Mouse (Mus musculus): ENCODE data around the gene Macrod2. TPM values are rescaled to one million over a fixed set of nuclear protein-coding genes. Genes with fewer than 3 reads are reported as not detected.
"Not testable (repeated sequence)": the region's sequence is repeated elsewhere in the genome, so short reads cannot be mapped to it uniquely, and the experiment has no call there.

Gene Macrod2
- polyA plus RNA-seq, 1 experiment from 2014 or later: 90.5 TPM

GRCm38 (mm10) chr2:140715822-140716221 lies 320.7 kb downstream of the Macrod2 start:
- Histone ChIP-seq H3K9me3 (no peaks in the 10 kb centered on the region), H3K4me1 (no peaks in the 10 kb centered on the region), H3K27ac (no peak overlapping the region), H3K36me3 (replicated peaks) (no peaks in the 10 kb centered on the region), H3K9ac (no peak overlapping the region), H3K4me3 (no peak overlapping the region), H3K4me2 (no peak overlapping the region), H3K27me3 (replicated peaks) (no peaks in the 10 kb centered on the region)
- WGBS: 87% methylated on average over 4 of the region's 4 CpGs
- no peak for ATAC-seq (replicated peaks)

- Histone ChIP-seq H3K4me2 (no peak overlapping the region), H3K27me3 (replicated peaks) (no peaks in the 10 kb centered on the region), H3K9ac (no peak overlapping the region), H3K27ac (no peak overlapping the region), H3K4me3 (no peak overlapping the region), H3K4me1 (no peaks in the 10 kb centered on the region), H3K9me3 (no peaks in the 10 kb centered on the region), H3K36me3 (replicated peaks) (no peaks in the 10 kb centered on the region)
- no peak for ATAC-seq (replicated peaks)
- 88% methylated on average over 9 of the region's 9 CpGs for WGBS
These were observed 322.3 kb downstream of the Macrod2 start for GRCm38 (mm10) chr2:140717407-140717806.

- Histone ChIP-seq H3K36me3 (replicated peaks) (no peaks in the 10 kb centered on the region), H3K4me2 (no peak overlapping the region), H3K27ac (no peak overlapping the region), H3K9ac (no peak overlapping the region), H3K4me1 (no peaks in the 10 kb centered on the region), H3K4me3 (no peak overlapping the region), H3K27me3 (replicated peaks) (no peaks in the 10 kb centered on the region), H3K9me3 (no peaks in the 10 kb centered on the region)
- no peak for ATAC-seq (replicated peaks)
- WGBS: 57% methylated on average over 6 of the region's 6 CpGs
These were observed 337.6 kb downstream of the Macrod2 start for GRCm38 (mm10) chr2:140732616-140733183.

- Histone ChIP-seq H3K4me3 (no peak overlapping the region), H3K36me3 (replicated peaks) (no peaks in the 10 kb centered on the region), H3K4me2 (no peak overlapping the region), H3K4me1 (no peaks in the 10 kb centered on the region), H3K27ac (no peak overlapping the region), H3K9me3 (no peaks in the 10 kb centered on the region), H3K27me3 (replicated peaks) (no peaks in the 10 kb centered on the region), H3K9ac (no peak overlapping the region)
- WGBS: 92% methylated on average over 5 of the region's 5 CpGs
- no peak for ATAC-seq (replicated peaks)
These were observed 345.4 kb downstream of the Macrod2 start for GRCm38 (mm10) chr2:140740511-140740910.

- H3K27ac ChIP-seq; H3K27me3 ChIP-seq (replicated peaks); ATAC-seq (replicated peaks); H3K4me3 ChIP-seq; H3K36me3 ChIP-seq (replicated peaks); H3K4me1 ChIP-seq; H3K4me2 ChIP-seq; H3K9ac ChIP-seq; H3K9me3 ChIP-seq: not testable (repeated sequence)
- 77% methylated on average over 2 of the region's 2 CpGs for WGBS
These were observed 347.8 kb downstream of the Macrod2 start for GRCm38 (mm10) chr2:140742954-140743353.

- no peak overlapping the region for H3K27ac ChIP-seq
- H3K4me1 ChIP-seq: no peaks in the 10 kb centered on the region
- no peak overlapping the region for H3K4me3 ChIP-seq
- 82% methylated on average over 2 of the region's 2 CpGs for WGBS
- H3K9ac ChIP-seq: no peak overlapping the region
- no peaks in the 10 kb centered on the region for H3K27me3 ChIP-seq (replicated peaks)
- ATAC-seq (replicated peaks): no peak
- no peaks in the 10 kb centered on the region for H3K9me3 ChIP-seq
- H3K36me3 ChIP-seq (replicated peaks): no peaks in the 10 kb centered on the region
- no peak overlapping the region for H3K4me2 ChIP-seq
These were observed 363.8 kb downstream of the Macrod2 start for GRCm38 (mm10) chr2:140758881-140759280.

GRCm38 (mm10) chr2:140759732-140760131 lies 364.6 kb downstream of the Macrod2 start:
- ATAC-seq (replicated peaks): no peak
- no peak overlapping the region for H3K27ac ChIP-seq
- H3K27me3 ChIP-seq (replicated peaks): no peaks in the 10 kb centered on the region
- H3K36me3 ChIP-seq (replicated peaks): no peaks in the 10 kb centered on the region
- H3K4me3 ChIP-seq: no peak overlapping the region
- no peak overlapping the region for H3K9ac ChIP-seq
- no peak overlapping the region for H3K4me2 ChIP-seq
- H3K4me1 ChIP-seq: no peaks in the 10 kb centered on the region
- H3K9me3 ChIP-seq: no peaks in the 10 kb centered on the region

GRCm38 (mm10) chr2:140760137-140760536 lies 365.0 kb downstream of the Macrod2 start:
- H3K4me2 ChIP-seq: no peak overlapping the region
- ATAC-seq (replicated peaks): no peak
- H3K4me3 ChIP-seq: no peak overlapping the region
- H3K27me3 ChIP-seq (replicated peaks): no peaks in the 10 kb centered on the region
- H3K9me3 ChIP-seq: no peaks in the 10 kb centered on the region
- H3K36me3 ChIP-seq (replicated peaks): no peaks in the 10 kb centered on the region
- no peak overlapping the region for H3K27ac ChIP-seq
- no peak overlapping the region for H3K9ac ChIP-seq
- no peaks in the 10 kb centered on the region for H3K4me1 ChIP-seq
- 94% methylated on average over 3 of the region's 3 CpGs for WGBS

GRCm38 (mm10) chr2:140763076-140763891 lies 368.2 kb downstream of the Macrod2 start:
- Histone ChIP-seq H3K4me3 (no peak overlapping the region), H3K9me3 (no peaks in the 10 kb centered on the region), H3K27me3 (replicated peaks) (no peaks in the 10 kb centered on the region), H3K36me3 (replicated peaks) (no peaks in the 10 kb centered on the region), H3K9ac (no peak overlapping the region), H3K27ac (no peak overlapping the region), H3K4me1 (no peaks in the 10 kb centered on the region), H3K4me2 (no peak overlapping the region)
- WGBS: 72% methylated on average over 12 of the region's 12 CpGs
- ATAC-seq (replicated peaks): no peak

GRCm38 (mm10) chr2:140769473-140769872 lies 374.4 kb downstream of the Macrod2 start:
- Histone ChIP-seq H3K27ac (no peak overlapping the region), H3K27me3 (replicated peaks) (no peaks in the 10 kb centered on the region), H3K36me3 (replicated peaks) (no peaks in the 10 kb centered on the region), H3K4me3 (no peak overlapping the region), H3K9ac (no peak overlapping the region), H3K4me2 (no peak overlapping the region), H3K9me3 (no peaks in the 10 kb centered on the region), H3K4me1 (no peaks in the 10 kb centered on the region)
- ATAC-seq (replicated peaks): no peak
- WGBS: 89% methylated on average over 4 of the region's 4 CpGs

- H3K27me3 ChIP-seq (replicated peaks): no peaks in the 10 kb centered on the region
- no peak overlapping the region for H3K27ac ChIP-seq
- H3K4me3 ChIP-seq: no peak overlapping the region
- H3K9me3 ChIP-seq: no peaks in the 10 kb centered on the region
- H3K36me3 ChIP-seq (replicated peaks): no peaks in the 10 kb centered on the region
- H3K4me1 ChIP-seq: no peaks in the 10 kb centered on the region
- ATAC-seq (replicated peaks): no peak
- no peak overlapping the region for H3K9ac ChIP-seq
- no peak overlapping the region for H3K4me2 ChIP-seq
- WGBS: 90% methylated on average over 6 of the region's 6 CpGs
These were observed 377.7 kb downstream of the Macrod2 start for GRCm38 (mm10) chr2:140772825-140773224.

GRCm38 (mm10) chr2:140773456-140773855 lies 378.3 kb downstream of the Macrod2 start:
- Histone ChIP-seq H3K27me3 (replicated peaks) (no peaks in the 10 kb centered on the region), H3K4me3 (no peak overlapping the region), H3K27ac (no peak overlapping the region), H3K4me2 (no peak overlapping the region), H3K9me3 (no peaks in the 10 kb centered on the region), H3K36me3 (replicated peaks) (no peaks in the 10 kb centered on the region), H3K4me1 (no peaks in the 10 kb centered on the region), H3K9ac (no peak overlapping the region)
- no peak for ATAC-seq (replicated peaks)
- WGBS: 93% methylated on average over 11 of the region's 11 CpGs

GRCm38 (mm10) chr2:140774808-140775370 lies 379.8 kb downstream of the Macrod2 start:
- Histone ChIP-seq H3K4me2 (no peak overlapping the region), H3K9ac (no peak overlapping the region), H3K4me1 (no peaks in the 10 kb centered on the region), H3K36me3 (replicated peaks) (no peaks in the 10 kb centered on the region), H3K4me3 (no peak overlapping the region), H3K27me3 (replicated peaks) (no peaks in the 10 kb centered on the region), H3K27ac (no peak overlapping the region), H3K9me3 (no peaks in the 10 kb centered on the region)
- no peak for ATAC-seq (replicated peaks)
- WGBS: 91% methylated on average over 4 of the region's 4 CpGs

All from midbrain, embryonic 15.5 days (tissue).